Mouse (Mus musculus) testis, postnatal 10 days (tissue): ENCODE measurements at regions not wholly inside any gene's neighbourhood (a gene's known extent, or its start where the extent isn't known, plus 50 kb on each side); places are given as distances from the start of the nearest gene placed in this dataset.

Source experiments
- DNase-seq: peaks from one replicate; pipeline ENCODE4 v3.0.0; 2021; ENCODE audit warnings: low spot score

- no peak for DNase-seq
Observed at GRCm38 (mm10) chr16:12904937-12905336, 204.5 kb upstream of the Ercc4 start.

- DNase-seq = no peak
Observed at GRCm38 (mm10) chr16:12924668-12925067, 184.8 kb upstream of the Ercc4 start.

- no peak for DNase-seq
Observed at GRCm38 (mm10) chr16:12925931-12926330, 183.6 kb upstream of the Ercc4 start.

- no peak for DNase-seq
Observed at GRCm38 (mm10) chr16:12931111-12931510, 178.4 kb upstream of the Ercc4 start.

DNA sequence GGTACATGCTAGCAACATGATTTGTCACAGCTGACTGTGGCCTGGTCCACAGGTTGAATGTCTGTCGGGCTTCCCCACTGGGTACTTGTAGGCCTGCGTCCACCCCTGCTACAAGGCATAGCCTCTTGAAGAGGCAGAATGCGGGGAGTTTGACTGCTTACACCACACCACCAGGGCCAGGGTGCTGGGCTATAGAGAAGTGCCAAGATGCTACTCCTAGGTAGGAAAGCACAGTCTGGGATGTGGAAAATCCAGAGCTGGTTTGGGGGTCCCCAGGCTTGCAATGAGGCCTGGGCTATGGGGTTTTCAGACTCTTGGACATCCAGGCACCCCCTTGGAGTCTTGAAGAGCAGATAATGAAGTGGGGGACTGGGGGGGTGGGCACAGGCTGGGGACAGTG lies 176.5 kb upstream of the Ercc4 start:
- DNase-seq = no peak

DNA sequence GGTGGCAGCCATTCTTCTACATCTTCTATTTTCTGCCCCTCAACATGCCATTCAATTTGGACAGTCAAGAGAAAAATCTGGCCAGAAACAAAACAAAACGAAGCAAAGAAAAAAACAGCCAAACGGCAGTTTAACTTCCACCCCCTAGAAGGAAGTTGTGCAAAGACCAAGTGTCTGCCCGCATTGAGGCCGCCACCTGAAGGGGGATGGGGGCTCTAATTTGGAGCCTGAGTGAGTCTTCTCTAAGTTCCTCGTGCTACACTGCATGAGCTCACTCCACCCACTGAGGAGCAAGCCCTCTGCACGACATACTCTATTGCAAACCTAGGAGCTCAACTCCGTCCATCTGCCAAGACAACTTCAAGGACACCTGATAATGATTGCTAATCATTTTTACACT lies 174.9 kb upstream of the Ercc4 start:
- DNase-seq = no peak

- no peak for DNase-seq
Observed at GRCm38 (mm10) chr16:12935266-12935665, 174.2 kb upstream of the Ercc4 start.

GRCm38 (mm10) chr16:12936571-12936970 lies 172.9 kb upstream of the Ercc4 start:
- DNase-seq = no peak

DNA sequence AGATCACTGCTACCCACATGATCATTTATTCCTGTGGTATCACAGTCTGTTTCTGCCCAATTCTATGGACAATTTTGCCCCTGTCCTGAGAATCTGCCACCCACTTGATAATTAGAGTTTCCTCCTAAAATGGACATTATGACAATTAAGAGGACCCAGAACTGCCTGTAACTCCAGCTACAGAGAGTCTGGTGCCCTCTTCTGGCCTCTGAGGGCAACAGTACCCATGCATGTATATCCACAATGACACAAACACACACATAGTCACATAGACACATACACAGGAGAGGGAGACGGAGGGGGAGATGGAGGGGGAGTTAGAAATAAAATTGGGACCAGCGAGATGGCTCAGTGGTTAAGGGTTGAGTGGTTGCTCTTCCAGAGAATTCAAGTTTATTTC lies 170.9 kb upstream of the Ercc4 start:
- no peak for DNase-seq

GRCm38 (mm10) chr16:12951176-12951575 lies 158.3 kb upstream of the Ercc4 start:
- no peak for DNase-seq

DNA sequence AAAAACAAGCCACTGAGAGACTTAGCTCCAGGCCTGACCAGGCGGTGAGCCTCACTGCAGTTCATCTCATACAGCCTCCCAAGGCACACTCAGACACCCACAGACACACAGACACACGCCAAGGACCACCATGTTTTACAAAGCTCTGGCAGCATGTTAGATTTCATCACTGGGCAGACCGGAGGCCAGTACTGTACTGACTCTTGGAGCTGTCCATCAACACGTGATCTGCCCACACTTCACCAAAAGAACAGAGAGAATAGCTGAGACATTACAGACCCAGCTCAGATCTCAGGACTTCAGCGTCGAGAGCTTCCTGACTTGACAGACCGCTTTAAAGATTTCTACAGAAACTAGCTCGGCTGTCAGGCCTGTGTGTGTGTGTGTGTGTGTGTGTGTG lies 155.5 kb upstream of the Ercc4 start:
- no peak for DNase-seq

GRCm38 (mm10) chr16:12956416-12956815 lies 153.1 kb upstream of the Ercc4 start:
- DNase-seq = no peak

DNA sequence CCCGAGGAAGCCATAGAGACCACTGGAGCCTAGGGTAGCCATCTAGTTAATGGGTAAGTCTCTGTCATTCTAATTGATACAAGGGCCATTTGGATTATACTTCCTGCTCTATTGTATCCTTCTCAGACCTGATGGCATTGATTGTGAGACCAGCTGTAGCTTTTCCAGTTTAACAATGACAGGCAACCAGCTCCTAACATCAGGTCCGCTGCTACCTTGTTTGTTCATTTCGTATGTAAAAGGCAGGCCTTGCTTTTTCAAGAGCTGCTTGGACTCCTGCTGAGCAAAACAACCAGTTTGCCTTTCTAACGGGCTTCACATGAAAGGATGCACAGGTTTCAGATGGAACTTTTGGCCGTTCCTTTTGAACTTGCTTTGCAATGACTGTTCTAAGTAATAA lies 148.6 kb upstream of the Ercc4 start:
- DNase-seq = no peak

DNA sequence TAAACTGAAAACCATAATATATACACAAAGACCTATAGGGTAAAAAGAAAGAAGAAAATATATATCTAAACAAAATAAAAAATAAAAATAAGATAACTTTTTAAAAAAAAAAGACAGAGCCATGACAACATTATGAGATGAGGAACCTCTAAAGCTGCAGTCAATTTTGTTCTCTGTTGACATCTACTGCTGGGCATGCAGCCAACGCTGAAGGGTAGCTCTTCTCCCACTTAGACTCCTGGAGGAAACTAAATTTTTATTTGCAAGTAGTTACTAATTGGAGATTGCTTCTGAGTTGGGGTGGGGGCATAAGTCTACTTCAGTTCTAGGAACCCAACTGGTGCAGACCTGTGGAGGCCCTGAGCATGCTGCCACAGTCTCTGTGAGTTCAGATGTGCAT lies 126.8 kb upstream of the Ercc4 start:
- no peak for DNase-seq

GRCm38 (mm10) chr16:13001288-13001880 lies 108.1 kb upstream of the Ercc4 start:
- DNase-seq = no peak

GRCm38 (mm10) chr16:13012863-13013262 lies 96.6 kb upstream of the Ercc4 start:
- DNase-seq = no peak

DNA sequence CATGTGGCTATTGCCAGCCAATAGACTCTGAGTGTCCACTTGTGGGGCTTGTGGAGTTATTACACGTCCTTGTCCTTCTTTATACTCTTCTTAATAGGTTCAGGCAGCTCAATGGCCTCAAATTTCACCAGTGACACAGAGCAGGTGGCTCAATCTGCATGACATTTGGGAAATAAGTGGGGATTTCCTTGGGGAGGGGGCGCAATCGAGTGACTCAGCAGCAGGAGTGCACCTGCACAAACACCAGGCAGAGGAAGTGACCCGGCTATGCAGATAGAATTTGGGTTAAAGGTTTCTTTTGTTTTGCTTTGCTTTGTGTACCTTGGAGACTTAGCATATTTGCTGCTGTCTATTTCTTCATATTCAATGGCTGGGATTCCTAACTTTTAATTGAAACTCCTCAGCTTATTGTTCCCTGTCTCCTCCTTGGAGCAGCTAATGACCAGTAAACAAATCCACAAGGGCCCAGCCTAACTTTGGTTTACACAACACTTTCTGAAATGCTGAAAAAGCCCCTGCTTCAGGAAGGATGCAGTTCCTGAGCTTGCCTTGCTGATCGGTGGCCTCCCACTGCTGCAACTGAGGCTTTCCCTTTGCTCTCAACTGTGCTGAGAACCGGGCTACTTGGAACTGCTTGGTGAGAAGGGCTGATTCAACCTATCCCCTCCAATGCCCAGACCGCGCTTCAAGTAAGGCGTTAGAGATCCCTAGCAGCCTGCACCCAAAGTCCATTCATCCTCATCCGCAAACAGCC lies 95.4 kb upstream of the Ercc4 start:
- DNase-seq = no peak

DNA sequence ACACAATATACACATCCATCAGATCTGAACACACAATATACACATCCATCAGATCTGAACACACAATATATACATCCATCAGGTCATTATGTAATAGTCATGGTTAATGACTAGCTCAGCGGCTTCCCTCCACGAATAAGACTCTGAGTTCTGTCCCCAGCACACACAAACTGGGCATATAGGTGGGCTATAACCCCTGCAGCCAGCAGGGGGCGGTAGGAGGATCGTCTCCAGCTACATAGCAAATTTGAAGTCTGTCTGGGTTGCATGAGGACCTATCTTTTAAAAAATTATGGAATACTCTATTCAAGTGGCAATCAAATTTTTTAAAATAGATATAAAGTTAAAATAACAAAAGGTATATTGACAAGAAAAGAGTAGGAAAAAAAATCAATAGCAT lies 86.6 kb upstream of the Ercc4 start:
- peak; percentile 59 for DNase-seq

DNA sequence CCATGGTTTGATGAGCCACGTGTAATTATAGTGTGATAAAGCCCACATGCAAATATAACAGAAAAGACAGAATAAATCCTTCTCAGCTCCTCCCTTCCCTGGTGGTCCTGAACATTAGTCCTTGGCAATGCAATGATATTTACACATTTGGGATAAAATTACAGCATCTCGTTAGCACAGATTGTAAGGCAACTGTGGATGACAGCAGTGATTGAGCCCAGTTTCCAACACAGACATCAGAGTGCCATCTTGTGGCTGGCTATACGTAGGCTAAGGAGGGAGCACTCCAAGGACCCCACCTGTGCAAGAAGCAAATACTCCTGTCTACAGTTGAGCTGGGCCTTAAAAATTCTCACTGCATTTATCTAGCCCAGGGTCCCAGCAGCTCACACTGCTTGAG lies 84.1 kb upstream of the Ercc4 start:
- DNase-seq = no peak

GRCm38 (mm10) chr16:13034136-13034535 lies 75.3 kb upstream of the Ercc4 start:
- no peak for DNase-seq

DNA sequence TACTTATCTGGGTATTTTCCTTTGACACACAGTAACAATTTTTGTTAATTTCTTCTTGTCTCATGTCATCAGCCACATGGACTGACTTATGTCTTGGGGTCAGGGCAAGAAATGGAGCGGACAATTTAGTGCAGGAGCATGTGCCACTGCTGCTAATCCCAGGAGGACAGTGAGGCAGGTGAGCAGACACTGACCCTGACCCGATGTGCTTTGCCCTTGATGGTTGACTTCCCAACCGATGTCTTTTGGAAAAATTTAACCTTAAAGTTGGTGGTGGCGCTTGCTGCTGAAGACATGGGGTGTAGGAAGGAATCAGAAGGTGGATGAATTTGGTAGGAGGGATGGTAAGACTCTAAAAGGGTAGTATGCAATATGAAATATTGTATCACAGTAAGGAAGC lies 72.9 kb upstream of the Ercc4 start:
- no peak for DNase-seq

GRCm38 (mm10) chr16:13040312-13041100 lies 69.0 kb upstream of the Ercc4 start:
- DNase-seq = no peak

DNA sequence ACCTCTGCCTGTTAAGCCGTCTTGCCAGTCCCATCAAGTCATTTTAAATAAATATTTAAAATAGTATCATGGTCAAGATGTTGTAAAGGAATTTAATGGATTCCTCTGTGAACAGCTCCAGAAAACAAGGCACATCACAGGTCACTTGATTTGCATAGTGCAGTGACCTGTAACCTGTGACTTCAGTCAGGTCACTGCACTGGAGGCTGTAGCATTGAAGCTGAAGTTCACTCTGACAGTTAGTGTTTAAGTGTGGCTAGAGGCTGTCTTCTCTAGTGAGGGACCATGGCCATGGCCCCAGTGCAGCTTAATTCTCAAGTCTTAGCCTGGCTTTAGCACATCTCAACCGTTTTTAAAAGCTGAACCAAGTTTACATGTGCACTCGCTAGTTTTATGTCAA lies 68.1 kb upstream of the Ercc4 start:
- no peak for DNase-seq
